Comparison of ENCODE assay signal across 8 mouse cellular contexts in the genomic region with DNA sequence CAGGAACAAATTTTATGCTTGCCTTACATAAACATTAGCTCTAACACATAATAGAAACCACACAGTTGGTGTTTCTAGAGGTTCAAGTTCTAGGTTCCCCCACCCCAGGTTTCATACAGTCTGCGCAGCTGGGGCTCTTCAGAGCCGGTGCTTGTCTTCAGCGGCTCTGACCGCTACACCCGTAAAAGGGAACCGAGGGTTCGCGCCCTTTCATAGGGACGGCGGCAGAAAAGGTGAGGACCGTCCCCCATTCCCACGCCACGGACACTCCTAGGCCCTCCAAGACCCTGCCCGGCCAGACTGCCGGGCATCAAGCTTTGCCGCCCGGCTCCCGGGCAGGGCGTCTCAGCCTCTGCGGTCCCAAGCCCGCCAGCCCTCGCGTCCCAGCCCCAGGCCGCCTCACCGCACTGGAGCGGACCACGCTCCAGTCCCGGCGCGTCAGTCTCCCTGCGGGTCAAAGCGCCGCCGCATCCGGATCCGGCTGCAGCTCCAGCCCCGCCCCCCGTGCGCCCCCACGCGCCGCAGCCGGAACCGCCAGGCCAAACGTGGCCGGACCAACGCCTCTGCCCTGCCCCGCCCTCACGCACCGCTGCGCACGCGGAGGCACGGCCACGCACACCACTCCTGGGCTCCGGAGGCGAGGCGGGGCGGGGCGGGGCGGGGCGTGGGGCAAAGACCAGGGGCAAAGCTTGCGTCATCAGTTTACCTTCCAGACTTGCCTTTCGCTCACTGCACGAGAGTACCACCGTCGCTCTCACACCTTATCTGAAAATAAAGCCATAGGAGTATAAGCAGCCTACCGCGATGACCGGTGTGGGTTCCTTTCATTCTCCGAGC. TPM values are rescaled to one million over a fixed set of nuclear protein-coding genes. Genes with fewer than 3 reads are reported as not detected.
DNase-seq lines count a peak whose midpoint lies in the region; ATAC-seq and TF ChIP-seq lines count a peak whose summit lies in the region.

No protein-coding gene starts in this region.

- peak; percentile 75; the same call in 1 of the 2 replicates for TF ChIP-seq POLR2A in cerebellum, adult 2 months (IDR thresholded peaks at IDR 0.05; ENCODE audit: borderline replicate concordance, insufficient read depth, low read length)
- TF ChIP-seq POLR2A in olfactory bulb, adult 2 months (IDR thresholded peaks at IDR 0.05; ENCODE audit: insufficient read depth, low read depth, low read length) = peak; percentile 55; the same call in 1 of the 2 replicates

- ATAC-seq in forebrain, postnatal 0 days = peak; percentile 94
- peak; percentile 98 for ATAC-seq in lung, embryonic 14.5 days (ENCODE audit: insufficient read depth)

- H3K27ac ChIP-seq in cerebellum, adult 2 months (ENCODE audit: insufficient read depth, low read length) = peak overlapping the region; percentile 92
- peak overlapping the region; percentile 81 for H3K27ac ChIP-seq in forebrain, postnatal 0 days (ENCODE audit: low read depth, low read length)
- H3K27ac ChIP-seq in lung, embryonic 14.5 days (ENCODE audit: low read depth) = peak overlapping the region; percentile 88
- peak overlapping the region; percentile 32 for H3K27ac ChIP-seq in olfactory bulb, adult 2 months (ENCODE audit: insufficient read depth, low read depth, low read length)

- no peaks in the 10 kb centered on the region; the same call in 1 of the 2 replicates for H3K4me1 ChIP-seq in cerebellum, adult 2 months (ENCODE audit: control insufficient read depth, insufficient read depth, low read length)
- peaks cover 10% of the 10 kb centered on the region for H3K4me1 ChIP-seq in forebrain, postnatal 0 days (ENCODE audit: insufficient read depth)
- H3K4me1 ChIP-seq in lung, embryonic 14.5 days (ENCODE audit: insufficient read depth) = 0 out of 2 replicates have a peak, but pooled peaks cover 2% of the 10 kb centered on the region
- H3K4me1 ChIP-seq in olfactory bulb, adult 2 months (ENCODE audit: control insufficient read depth, insufficient read depth, low read length) = no peaks in the 10 kb centered on the region

- H3K9me3 ChIP-seq in forebrain, postnatal 0 days (ENCODE audit: low read length) = no peaks in the 10 kb centered on the region
- H3K9me3 ChIP-seq in lung, embryonic 14.5 days (ENCODE audit: low read depth, low read length) = no peaks in the 10 kb centered on the region

- peak overlapping the region; percentile 87 for H3K4me2 ChIP-seq in forebrain, postnatal 0 days (ENCODE audit: low read depth)
- H3K4me2 ChIP-seq in lung, embryonic 14.5 days = peak overlapping the region; percentile 76

- under 1% methylated on average over 71 of the region's 71 CpGs for WGBS in cerebellum, adult 2 months
- 5% methylated on average over 68 of the region's 71 CpGs for WGBS in forebrain, postnatal 0 days
- WGBS in lung, embryonic 14.5 days = under 1% methylated on average over 71 of the region's 71 CpGs
- WGBS in olfactory bulb, adult 2 months = under 1% methylated on average over 69 of the region's 71 CpGs

- no peaks in the 10 kb centered on the region for H3K36me3 ChIP-seq in forebrain, postnatal 0 days (ENCODE audit: insufficient read depth)
- H3K36me3 ChIP-seq in lung, embryonic 14.5 days (ENCODE audit: insufficient read depth) = no peaks in the 10 kb centered on the region

- no peak for TF ChIP-seq CTCF in cerebellum, adult 2 months (IDR thresholded peaks at IDR 0.05; ENCODE audit: borderline replicate concordance, insufficient read depth, low read depth, low read length)
- TF ChIP-seq CTCF in forebrain, postnatal 0 days (IDR thresholded peaks at IDR 0.05; ENCODE audit: low read depth) = peak; percentile 44
- TF ChIP-seq CTCF in lung, embryonic 14.5 days (IDR thresholded peaks at IDR 0.05; ENCODE audit: low read depth) = no peak
- no peak for TF ChIP-seq CTCF in olfactory bulb, adult 2 months (IDR thresholded peaks at IDR 0.05; ENCODE audit: insufficient read depth, low read depth, low read length)

- H3K27me3 ChIP-seq in cerebellum, adult 2 months (ENCODE audit: control insufficient read depth, insufficient read depth, low read length) = no peaks in the 10 kb centered on the region
- no peaks in the 10 kb centered on the region for H3K27me3 ChIP-seq in forebrain, postnatal 0 days (ENCODE audit: insufficient read depth, low read length)
- no peaks in the 10 kb centered on the region for H3K27me3 ChIP-seq in lung, embryonic 14.5 days (ENCODE audit: insufficient read depth, low read length)

- H3K9ac ChIP-seq in forebrain, postnatal 0 days = peak overlapping the region; percentile 90
- H3K9ac ChIP-seq in lung, embryonic 14.5 days = peak overlapping the region; percentile 88

- DNase-seq in MEL-GATA-1-ER (ENCODE audit: extremely low read depth, low read depth) = peak; percentile 33
- peak; percentile 95 to 97 for DNase-seq in cerebellum, adult 2 months
- peak; percentile 83 for DNase-seq in forebrain, postnatal 0 days
- DNase-seq in heart, postnatal 4 days = peak; percentile 94
- peak; percentile 82 to 87 for DNase-seq in layer of hippocampus, adult 8-10 months (ENCODE audit: low spot score in 2 of 2)
- DNase-seq in lung, embryonic 14.5 days = peak; percentile 92
- DNase-seq in thymus, adult 18-20 months = peak; percentile 67 to 74

- peak overlapping the region; percentile 100 for H3K4me3 ChIP-seq in cerebellum, adult 2 months (replicated peaks; ENCODE audit: insufficient read depth, low read depth, low read length)
- peak overlapping the region; percentile 74 for H3K4me3 ChIP-seq in forebrain, postnatal 0 days (ENCODE audit: low read depth, low read length)
- peak overlapping the region; percentile 84 for H3K4me3 ChIP-seq in lung, embryonic 14.5 days (ENCODE audit: low read depth, low read length)
- H3K4me3 ChIP-seq in olfactory bulb, adult 2 months (ENCODE audit: insufficient read depth, low read depth, low read length) = peak overlapping the region; percentile 75

RNA-seq across cellular contexts. Expression of a gene that starts 16.1 kb away (rescaled TPM):
- polyA plus RNA-seq in cerebellum, adult 2 months (2012; rRNA removed) = 14.1 and 14.4 TPM in 2 replicates
- 23.6 and 31.1 TPM in 2 replicates for total RNA-seq in forebrain, postnatal 0 days (2014; rRNA removed)
- 14.9 and 19.2 TPM in 2 replicates for polyA plus RNA-seq in forebrain, postnatal 0 days (2015; fragmentation: Nextera tagmentation; extraction: Ambion mirVana)
- total RNA-seq in heart, postnatal 4 days (2021) = 10 to 100 TPM; 11.3 to 15.5 TPM
- 10 to 100 TPM; 13.3 to 21.1 (median 17.1) TPM for total RNA-seq in layer of hippocampus, adult 8-10 months (2022)
- polyA plus RNA-seq in lung, embryonic 14.5 days (2014; fragmentation: Nextera tagmentation; extraction: Ambion mirVana) = 54.9 and 57.3 TPM in 2 replicates
- polyA plus RNA-seq in olfactory bulb, adult 2 months (2012; ENCODE audit: insufficient read depth, insufficient read length, low replicate concordance, missing spikeins) = not detected in 2 replicates

RNA-seq across cellular contexts. Expression of a gene that starts 37.7 kb away (rescaled TPM):
- polyA plus RNA-seq in cerebellum, adult 2 months (2012; rRNA removed) = 14.7 and 17.2 TPM in 2 replicates
- total RNA-seq in forebrain, postnatal 0 days (2014; rRNA removed) = 35.9 and 36.2 TPM in 2 replicates
- 59.2 and 72.2 TPM in 2 replicates for polyA plus RNA-seq in forebrain, postnatal 0 days (2015; fragmentation: Nextera tagmentation; extraction: Ambion mirVana)
- 10 to 100 TPM; 45.4 to 57.1 TPM for total RNA-seq in heart, postnatal 4 days (2021)
- 10 to 100 TPM; 17.1 to 21.6 (median 18.6) TPM for total RNA-seq in layer of hippocampus, adult 8-10 months (2022)
- polyA plus RNA-seq in lung, embryonic 14.5 days (2014; fragmentation: Nextera tagmentation; extraction: Ambion mirVana) = 71.0 and 74.6 TPM in 2 replicates
- not detected in 2 replicates for polyA plus RNA-seq in olfactory bulb, adult 2 months (2012; ENCODE audit: insufficient read depth, insufficient read length, low replicate concordance, missing spikeins)

RNA-seq across cellular contexts. Expression of a gene that starts 59.0 kb away (rescaled TPM):
- 115 and 116 TPM in 2 replicates for polyA plus RNA-seq in cerebellum, adult 2 months (2012; rRNA removed)
- total RNA-seq in forebrain, postnatal 0 days (2014; rRNA removed) = 156 and 159 TPM in 2 replicates
- polyA plus RNA-seq in forebrain, postnatal 0 days (2015; fragmentation: Nextera tagmentation; extraction: Ambion mirVana) = 140 and 156 TPM in 2 replicates
- total RNA-seq in heart, postnatal 4 days (2021) = 100 to 1,000 TPM; 117 to 118 TPM
- 100 to 1,000 TPM in 2 of 4 experiments, 10 to 100 TPM in 2; 89.8 to 117 (median 99.8) TPM for total RNA-seq in layer of hippocampus, adult 8-10 months (2022)
- polyA plus RNA-seq in lung, embryonic 14.5 days (2014; fragmentation: Nextera tagmentation; extraction: Ambion mirVana) = 186 and 195 TPM in 2 replicates
- polyA plus RNA-seq in olfactory bulb, adult 2 months (2012; ENCODE audit: insufficient read depth, insufficient read length, low replicate concordance, missing spikeins) = 425 TPM in 1 of 2 replicates, not detected in the other

Comparison
In these comparisons a context has a peak if more than half of its experiments do, and no peak if none do; other contexts are left out.
1. Peak in every context shown above with its lines: DNase-seq, ATAC-seq, H3K4me3 ChIP-seq and H3K27ac ChIP-seq.
2. DNase-seq: peak in every context shown above with its lines; median percentile 96 in cerebellum, adult 2 months; 94 in heart, postnatal 4 days; 92 in lung, embryonic 14.5 days; 84 in layer of hippocampus, adult 8-10 months; 83 in forebrain, postnatal 0 days; 70 in thymus, adult 18-20 months; 33 in MEL-GATA-1-ER.
3. H3K27ac ChIP-seq: peak in every context shown above with its lines; median percentile 92 in cerebellum, adult 2 months; 88 in lung, embryonic 14.5 days; 81 in forebrain, postnatal 0 days; 32 in olfactory bulb, adult 2 months.
4. RNA of a gene that starts 16.1 kb away (polyA plus RNA-seq): 54.9 to 57.3 TPM in lung, embryonic 14.5 days, 14.9 to 19.2 TPM in forebrain, postnatal 0 days and 14.1 to 14.4 TPM in cerebellum, adult 2 months; not detected in olfactory bulb, adult 2 months; every median in the first group is over 10 times any median in the second.
5. RNA of a gene that starts 37.7 kb away (polyA plus RNA-seq): 71.0 to 74.6 TPM in lung, embryonic 14.5 days, 59.2 to 72.2 TPM in forebrain, postnatal 0 days and 14.7 to 17.2 TPM in cerebellum, adult 2 months; not detected in olfactory bulb, adult 2 months; every median in the first group is over 10 times any median in the second.